Mouse (Mus musculus) heart, adult 8-10 months (tissue): ENCODE data around the gene Gm11273. TPM values are rescaled to one million over a fixed set of nuclear protein-coding genes. Genes with fewer than 3 reads are reported as not detected.
A peak's percentile ranks its signal among the peaks of the same experiment; 100 is the strongest.
"Not testable (repeated sequence)": the region's sequence is repeated elsewhere in the genome, so short reads cannot be mapped to it uniquely, and the experiment has no call there.

Experiments used
- DNase-seq: peaks from one replicate; pipeline ENCODE4 v3.0.0; 2022; ENCODE audit warnings: low spot score
- total RNA-seq, 4 experiments: library from RNA; stranded (reverse); gene quantifications; 2 replicates each; pipeline ENCODE4 v1.2.4; 2022

Gene Gm11273
- 100 to 1,000 TPM; 207 to 244 (median 213) TPM for total RNA-seq

DNA sequence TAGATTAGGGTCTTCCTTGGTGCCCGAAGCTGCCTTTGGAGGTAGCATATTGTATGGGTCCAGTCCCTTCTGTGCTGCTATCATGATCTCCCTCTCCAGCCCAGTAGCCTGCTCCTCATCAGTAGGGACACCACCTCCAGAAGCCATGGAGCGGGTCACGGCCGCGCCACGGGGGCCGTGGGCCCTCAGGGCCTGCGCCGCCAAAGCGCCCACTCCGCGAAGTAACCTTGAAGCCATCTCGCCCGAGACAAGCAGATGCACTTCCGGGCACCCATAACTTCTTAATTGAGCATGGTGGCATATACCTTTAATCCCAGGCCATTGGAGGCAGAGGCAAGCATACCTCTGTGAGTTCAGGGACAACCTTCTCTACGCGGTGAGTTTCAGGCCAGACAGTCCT, at the start of gene Gm11273:
Gene Gm11273, minus strand, starts transcription at position 237 of the 400 bp plus-strand sequence.
- DNase-seq, result not testable (repeated sequence)

DNA sequence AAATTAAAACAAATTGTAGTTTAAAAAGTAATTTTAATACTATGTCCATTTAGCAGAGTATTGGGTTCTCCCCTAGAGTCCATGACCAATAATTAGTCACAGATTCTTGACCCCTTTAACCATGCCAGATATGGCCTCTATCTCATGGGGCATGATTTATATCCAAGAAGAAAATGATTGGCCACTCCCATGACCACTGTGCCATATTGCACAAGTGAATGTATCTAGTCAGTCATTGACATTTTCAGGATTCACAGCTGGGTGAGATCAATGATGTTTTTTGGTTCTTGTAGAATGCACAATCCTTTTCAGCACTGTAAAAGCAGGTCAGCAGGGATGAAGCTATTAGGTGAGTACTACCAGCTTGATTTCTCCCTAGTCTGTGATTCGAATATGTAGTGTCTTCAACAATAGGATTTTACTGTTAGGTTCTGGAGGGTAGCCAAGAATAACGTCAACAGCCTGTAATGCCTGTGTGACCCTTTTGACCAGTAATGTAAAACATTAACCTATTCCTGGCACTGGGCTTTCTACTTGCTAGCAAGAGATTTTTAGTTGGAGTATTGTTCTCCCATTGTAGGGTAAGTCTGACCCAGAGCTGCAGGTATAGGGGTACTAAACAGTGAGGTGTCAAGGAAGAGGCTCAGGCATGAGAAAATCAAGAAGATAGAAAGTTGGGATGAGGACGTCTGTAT, 49.3 kb upstream of the Gm11273 start:
- no peak for DNase-seq

DNA sequence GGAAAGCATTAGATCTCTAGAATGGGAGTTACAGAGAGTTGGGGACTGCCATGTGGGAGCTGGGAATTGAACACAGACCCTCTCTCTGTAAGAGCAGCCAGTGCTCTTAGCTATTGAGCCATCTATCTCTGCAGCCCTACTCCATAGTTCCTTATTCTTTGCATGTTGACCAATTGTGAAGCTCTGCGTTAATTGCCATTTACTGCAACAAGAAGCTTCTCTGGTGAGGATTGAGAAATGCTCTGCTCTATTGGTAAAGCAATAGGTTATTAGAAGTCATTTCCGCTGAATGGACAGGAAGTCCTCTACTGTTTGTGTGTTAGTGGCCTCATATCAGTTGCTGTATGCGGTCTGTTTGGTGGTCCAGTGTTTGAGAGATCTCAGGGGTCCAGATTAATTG, 48.3 kb upstream of the Gm11273 start:
- no peak for DNase-seq

DNA sequence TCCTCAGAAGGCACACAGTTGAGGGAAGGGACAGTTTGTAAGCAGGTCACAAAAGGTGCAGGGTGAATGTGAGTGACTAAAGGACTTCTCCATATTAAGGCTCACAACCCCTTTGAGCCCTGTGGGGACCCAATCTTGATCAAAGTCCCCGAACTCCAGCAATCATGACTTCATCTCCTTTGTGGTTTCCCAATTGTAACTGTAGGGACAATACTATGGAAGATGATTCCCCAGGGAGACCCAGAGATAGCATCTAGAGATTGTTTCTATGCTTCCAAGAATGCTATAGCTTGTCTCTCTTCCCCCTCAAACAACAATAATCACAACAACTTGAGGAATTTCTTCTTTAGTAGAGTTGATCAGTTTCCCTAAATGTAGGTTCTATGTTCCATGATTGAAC, 41.5 kb upstream of the Gm11273 start, which contains the start of gene Olfr1366:
Gene Olfr1366, minus strand, starts transcription at position 101 of the 400 bp plus-strand sequence.
- DNase-seq, result no peak

DNA sequence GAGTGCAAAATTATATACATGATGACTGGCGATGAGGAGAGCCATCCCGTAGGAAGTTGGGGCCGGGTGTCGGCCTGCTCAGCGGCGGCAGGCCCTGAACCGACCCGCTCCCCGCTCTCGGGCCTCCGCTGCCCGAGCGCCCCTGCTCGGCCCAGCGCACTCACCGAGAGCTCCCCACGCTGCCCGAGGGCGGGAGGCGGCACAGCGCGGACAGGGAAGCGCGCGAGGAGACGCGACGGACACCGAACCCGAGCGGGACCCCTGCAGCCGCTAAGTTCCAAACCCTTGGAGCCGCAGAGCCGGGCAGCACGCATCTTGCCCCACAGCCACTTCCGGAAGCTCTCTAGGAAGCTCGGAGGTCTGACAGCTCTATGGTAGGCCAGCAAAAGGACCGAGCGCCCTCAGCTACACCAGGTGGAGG, 29.6 kb upstream of the Gm11273 start, which contains the start of gene Zkscan8:
Gene Zkscan8, minus strand, starts transcription at position 340 of the 421 bp plus-strand sequence.
- DNase-seq, result peak; percentile 91

DNA sequence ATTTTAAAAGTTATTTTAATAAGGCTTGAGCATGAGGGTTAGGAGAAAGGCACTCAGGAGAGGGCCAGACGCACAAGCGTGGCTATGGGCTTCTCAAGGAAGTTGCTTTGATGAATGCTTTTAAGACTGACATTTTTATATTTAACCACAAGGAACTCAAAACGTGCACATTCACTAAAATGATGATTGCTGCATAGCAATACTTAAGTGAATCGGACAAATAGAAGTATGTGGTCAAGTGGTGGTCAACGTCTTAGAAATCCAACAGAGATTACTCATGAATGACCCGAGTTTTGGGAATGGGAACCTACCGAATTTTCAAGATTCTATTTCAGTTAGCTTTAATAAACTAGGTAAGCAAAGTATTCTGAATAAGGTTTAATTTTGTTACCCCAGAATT, 28.9 kb upstream of the Gm11273 start:
- DNase-seq, result no peak

DNA sequence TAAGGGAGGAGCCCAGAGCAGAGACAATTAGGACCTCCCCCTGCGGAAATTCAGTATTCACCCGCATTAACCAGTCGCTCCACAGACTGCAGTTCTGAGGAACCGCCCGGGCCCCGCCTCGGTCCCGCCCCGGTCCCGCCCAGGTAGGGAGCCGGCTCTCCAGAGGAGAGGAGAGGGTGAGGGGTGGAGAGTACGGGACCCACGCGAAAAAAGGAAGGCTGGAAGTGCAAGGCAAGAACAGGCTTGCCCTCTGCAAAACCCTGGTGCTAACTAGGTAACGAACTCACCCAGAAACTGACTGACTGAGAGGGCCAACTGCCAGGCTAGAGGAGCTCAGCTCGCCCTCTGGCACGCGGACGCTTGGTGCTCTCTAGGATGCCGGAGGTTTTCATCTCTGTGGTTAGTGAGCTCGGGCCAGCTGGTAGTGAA, 5.0 kb upstream of the Gm11273 start:
- DNase-seq, result peak; percentile 81

DNA sequence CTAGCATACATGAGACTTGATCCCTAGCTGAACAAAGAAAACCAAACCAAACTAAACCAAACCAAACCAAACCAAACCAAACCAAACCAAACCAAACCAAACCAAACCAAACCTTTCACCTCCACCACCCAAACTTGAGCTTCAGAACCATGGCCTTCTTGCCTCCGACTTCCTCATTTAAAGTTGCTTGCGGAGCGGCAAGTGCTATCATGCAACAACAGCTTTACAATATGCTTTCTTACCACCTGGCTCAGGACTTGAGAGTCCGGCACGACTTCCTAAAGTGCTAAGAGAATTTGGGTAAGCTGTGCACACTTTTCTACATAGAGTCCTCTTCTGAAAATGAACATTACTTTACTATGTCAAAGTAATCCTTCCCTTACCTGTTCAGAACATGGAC, 1.1 kb upstream of the Gm11273 start:
- DNase-seq, result no peak

DNA sequence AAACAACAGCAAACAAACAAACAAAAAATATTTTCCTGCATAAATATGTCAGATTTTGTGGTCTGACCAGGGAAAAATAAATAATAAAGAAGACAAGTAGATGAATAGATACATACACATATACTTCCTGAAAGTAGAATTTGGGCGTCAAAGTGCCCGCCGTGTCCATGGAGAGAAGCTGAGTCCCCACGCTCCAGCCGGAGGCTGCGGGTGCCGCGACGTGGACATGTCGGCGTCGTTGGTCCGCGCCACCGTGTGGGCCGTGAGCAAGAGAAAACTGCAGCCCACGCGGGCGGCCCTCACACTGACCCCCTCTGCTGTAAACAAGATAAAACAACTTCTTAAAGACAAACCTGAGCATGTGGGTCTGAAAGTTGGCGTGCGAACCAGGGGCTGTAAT, 6.1 kb downstream of the Gm11273 start, which contains the start of gene AK157302:
Gene AK157302, plus strand, starts transcription at position 144 of the 400 bp plus-strand sequence.
- no peak for DNase-seq

DNA sequence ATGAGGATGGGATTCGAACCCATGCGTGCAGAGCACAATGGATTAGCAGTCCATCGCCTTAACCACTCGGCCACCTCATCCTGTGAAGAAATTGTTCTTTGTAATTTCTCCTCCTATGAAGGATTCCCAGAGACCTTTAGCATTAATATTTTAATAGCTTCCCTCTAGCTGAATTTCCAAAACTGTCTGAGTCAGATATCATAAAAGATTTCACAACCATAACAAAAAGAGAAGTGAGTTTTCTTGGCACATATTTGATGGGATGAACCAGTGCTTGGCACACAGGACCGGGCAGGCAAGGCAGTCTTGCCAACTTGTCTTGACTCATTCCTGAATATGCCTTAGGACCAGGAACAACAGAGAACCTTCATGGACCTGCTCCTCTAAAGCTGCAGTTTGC, 8.4 kb downstream of the Gm11273 start:
- DNase-seq, result no peak

DNA sequence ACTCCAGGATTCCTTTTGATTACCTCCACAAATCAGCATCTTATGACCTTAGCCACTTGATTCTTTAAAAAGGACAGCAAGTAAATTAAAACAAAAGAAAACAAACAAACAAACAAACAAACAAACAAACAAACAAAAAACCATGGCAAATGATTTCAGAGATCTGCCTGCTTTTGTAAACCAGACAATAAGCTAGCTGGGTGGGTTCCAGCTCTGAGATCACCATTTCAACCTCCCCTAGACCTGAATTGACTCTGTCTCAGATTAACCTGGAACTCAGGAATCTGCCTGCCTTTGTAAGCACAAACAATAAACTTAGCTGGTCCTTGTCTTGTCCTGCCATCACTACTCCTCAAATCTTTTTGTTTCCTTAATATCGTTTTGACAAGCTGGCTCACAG, 14.3 kb downstream of the Gm11273 start:
- no peak for DNase-seq

DNA sequence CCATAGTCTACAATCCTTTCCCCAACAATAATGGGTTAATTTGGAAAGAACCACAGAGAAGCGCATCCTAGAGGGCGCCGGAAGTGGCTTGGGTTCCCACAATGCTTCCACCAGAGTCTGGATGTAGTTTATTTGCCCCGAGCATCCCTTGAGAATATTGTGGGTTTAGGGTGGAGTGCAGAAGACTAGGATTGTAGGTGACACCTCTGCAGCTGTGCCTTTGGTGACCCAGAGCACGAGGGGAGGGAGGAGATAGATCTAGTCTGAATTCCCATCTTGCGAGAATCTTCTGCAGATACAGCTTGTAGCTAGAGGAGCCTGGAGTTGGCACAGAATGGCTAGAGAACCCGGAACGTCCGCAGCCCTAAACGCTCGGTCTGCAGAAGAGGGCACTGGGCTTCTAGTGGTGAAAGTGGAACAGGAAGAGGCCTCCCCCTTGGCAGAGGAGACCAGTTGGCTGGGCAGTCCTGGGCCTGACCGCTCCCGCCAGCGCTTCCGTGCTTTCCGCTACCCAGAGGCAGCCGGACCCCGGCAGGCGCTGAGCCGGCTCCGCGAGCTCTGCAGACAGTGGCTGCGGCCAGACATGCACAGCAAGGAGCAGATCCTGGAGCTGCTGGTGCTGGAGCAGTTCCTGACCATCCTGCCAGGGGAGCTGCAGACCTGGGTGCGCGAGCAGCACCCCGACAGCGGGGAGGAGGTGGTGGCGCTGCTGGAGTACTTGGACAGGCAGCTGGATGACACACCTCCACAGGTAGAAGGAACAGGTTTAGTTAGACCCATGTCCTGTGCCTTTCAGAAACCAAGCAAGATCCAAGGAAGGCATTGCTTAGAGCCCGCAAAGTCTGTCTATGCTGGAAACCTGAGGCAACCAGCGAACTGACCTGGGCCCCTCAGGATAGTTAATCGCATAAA, 22.2 kb downstream of the Gm11273 start, which contains the start of the genes Zkscan4 and Gm10065:
Gene Zkscan4, plus strand, starts transcription at position 149 of the 912 bp plus-strand sequence.
Gene Gm10065, minus strand, starts transcription at position 683 of the 912 bp plus-strand sequence.
- peak; percentile 73 for DNase-seq

DNA sequence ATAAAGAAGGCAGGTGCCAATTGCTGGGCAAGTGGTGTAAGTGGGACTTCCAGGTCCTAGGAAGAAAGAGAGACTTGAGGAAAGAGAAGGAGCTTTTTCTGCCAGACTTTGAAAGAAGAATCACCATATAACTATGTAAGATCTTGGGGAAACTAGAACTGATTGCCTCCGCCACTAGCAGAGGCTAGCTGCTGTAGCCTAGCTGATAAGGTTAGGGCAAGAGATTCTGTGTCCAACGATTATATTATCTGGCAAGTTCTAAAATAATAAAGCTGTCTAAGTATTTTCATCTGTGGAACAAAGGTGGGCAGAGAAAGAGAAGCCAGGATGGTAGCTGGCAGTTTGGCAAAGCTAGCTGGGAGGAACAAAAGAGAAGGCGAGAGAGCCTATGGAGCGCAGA, 28.8 kb downstream of the Gm11273 start:
- DNase-seq, result no peak

DNA sequence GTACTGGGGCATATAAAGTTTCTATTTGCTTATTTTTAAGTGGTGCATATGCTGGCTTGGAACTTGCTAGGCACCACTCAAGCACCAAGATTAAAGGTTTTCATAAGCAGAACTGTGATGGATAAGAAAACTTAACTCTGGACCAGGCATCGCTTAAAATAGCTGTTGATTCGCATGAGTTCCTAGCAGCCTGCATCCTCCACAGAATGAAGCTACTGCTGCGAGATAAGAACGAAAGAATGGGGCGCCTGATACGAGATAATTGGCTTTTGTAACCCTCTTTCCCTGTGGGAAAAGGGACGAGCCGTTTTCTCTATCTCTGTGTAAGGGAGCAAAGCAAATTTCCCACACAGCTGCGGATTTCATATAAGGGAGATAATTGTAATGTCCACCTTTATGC, 32.1 kb downstream of the Gm11273 start:
- no peak for DNase-seq

DNA sequence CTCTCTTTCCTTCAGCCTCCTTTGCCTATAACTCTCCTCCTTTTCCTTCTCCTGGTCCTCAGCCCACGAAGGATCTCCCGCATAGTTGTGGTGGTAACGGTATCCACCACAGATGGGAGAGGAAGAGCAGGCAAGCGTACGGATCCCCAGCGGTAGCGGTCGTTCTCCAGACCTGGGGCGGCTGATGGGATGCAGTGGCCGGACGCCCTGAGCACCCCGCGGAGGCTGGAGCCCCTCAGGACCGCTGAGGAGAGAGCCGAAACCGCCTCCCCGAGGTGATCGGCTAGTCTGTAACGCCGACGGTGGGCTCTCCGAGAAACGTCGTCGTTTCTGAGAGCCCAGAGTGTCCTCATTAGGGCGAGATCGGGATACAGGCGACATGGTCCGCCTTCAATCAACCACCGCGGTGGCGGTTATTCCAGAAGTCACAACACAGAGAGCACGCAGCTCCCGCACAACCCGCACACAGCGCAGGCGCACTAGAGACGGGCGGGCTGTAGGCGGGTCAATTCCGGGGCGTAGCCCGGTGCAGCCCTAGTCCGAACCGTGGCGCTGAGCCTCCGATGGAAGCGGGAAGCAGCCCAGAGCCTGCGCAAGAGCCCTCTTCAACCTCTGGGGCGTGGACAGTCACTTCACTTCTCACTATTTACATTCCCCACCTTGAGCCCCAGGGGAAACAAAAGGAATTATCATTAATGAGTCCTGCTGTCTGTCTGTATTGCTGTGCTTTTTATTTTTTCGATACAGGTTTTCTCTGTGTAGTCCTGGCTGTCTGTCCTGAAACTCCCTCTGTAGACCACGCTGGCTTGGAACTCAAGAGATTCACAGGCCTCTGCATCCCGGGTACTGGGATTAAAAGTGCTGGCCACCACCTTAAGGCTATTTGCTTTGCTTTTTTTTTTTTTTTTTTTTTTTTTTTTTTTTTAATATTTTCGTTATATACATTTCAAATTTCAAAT, 32.9 kb downstream of the Gm11273 start, which contains the start of gene Nkapl:
Gene Nkapl, minus strand, starts transcription at position 449 of the 959 bp plus-strand sequence.
- peak; percentile 79 for DNase-seq

DNA sequence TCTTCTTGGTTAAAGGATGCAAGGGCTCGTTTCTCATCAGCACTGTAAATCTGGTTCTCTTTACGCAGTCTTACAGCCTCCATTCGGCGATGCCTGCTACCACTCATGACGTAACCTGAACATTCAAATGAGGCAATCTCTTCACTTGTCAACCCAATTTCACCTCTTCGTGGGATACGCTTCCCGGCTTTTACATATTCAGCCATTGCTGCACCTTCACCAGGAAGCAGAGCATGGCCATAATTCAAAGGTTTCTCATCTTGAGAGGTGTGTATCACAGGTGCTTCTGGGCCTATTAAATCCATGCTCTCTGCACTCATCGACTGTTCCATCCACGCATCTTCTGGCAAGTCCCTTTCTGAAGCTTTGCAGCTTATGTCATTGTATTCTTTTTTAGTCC, 33.9 kb downstream of the Gm11273 start:
- DNase-seq, result no peak

DNA sequence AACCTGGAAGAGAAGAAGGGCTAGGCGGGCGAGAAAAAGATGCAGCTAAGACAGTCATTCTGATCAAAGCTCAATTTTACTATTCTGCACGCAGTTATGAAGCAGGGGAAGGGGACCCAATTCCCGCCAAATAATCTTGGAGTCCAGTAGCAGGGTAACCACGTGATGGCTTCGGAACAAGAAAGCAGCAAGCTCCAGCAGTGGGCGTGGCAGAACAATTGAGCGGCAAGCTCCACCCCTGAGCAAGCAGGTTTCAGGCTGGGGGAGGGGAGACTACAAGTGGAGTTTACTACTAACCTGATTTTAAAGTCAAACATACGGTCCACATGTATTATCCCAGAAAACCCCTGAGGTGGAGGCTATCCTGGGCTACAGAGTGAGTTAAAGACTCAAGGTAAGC, 38.7 kb downstream of the Gm11273 start:
- DNase-seq, result not testable (repeated sequence)

DNA sequence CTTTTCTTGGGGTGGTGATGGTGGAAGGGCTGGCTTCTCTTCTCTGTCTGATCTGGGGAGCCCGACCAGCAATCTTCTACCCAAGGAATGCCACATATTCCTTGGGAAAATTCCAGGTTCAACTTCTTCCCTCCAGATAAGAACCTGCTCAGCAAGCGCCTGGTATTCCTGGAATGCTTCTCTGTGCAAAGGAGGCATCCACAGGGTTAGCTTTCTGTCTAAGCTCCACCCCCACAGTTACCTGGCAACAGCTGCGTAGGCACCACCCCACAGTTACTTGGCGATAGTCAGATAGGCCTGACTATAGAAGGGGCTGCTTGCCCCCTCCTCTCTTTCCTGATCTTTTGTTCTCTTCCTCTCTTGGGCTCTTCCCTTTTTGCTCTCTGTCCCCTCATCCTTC, 44.9 kb downstream of the Gm11273 start:
- DNase-seq, result no peak

DNA sequence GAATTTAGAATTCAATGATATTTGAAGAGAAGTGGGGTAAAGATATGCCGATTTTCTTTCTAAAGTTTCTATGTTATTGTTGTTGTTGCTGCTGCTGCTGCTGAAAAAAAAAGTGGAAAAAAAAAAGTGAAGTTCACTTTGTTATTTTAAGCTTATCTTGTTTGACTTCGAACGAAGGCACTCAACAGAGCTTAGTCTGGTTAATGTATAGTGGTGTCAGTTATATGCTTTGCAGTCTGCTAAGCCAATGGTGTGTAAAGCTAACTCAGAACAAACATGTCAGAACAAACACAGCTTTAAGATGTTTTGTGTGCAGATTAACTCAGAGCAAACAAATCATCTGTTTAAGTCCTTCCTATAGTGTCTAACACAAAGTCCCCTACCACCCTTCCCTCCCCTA, 47.1 kb downstream of the Gm11273 start:
- DNase-seq, result no peak

DNA sequence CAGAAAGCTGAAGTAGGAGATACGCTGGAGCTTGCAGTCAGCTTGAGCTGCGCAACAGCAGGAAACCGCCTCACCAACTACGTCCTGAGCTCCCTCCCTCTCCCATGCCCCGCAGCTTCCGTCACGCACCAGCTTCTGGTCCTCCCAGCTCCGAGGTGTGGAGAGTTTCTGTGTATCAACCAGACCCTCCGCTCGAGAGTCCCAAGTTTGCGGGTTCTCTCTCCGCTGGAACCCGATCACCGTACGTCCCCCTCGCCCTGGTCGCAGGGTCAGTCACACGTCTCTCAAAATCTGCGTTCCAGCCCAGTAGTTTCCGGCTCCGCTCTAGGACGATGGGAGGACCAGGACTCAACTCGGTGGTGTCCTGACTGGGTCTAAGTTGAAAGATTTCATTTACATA, 47.8 kb downstream of the Gm11273 start, which contains the start of gene Zscan26:
Gene Zscan26, minus strand, starts transcription at position 282 of the 400 bp plus-strand sequence.
- DNase-seq, result peak; percentile 92

DNA sequence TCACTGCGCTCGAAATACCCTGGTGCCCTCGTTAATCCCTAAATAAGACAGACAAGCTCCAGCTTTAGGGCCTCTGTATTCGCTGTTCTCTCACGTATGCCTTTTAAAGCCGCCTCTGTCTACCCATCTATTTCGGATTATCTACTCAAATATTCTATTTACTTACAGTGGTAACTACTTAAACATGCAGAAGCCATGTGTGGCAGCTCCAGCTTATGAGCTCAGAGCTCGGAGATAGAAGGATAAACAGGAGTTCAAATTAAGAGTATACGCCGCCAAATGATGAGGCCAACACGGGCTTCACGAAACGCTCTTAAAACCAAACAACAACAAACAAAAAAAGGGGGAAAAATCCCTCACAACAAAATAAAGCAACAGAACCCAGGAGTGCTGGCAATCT, 48.2 kb downstream of the Gm11273 start:
- no peak for DNase-seq
